Mouse (Mus musculus) lung, postnatal 0 days (tissue): ENCODE results near the gene Tmem150b. TPM values are rescaled to one million over a fixed set of nuclear protein-coding genes. Genes with fewer than 3 reads are reported as not detected.

Experiments
- ATAC-seq: fragments of 200-750 bp; cut with Nextera tagmentation; 2 replicates; pipeline ENCODE4 v1.8.0; 2017; ENCODE audit warnings: moderate library complexity
- DNase-seq: peaks from one replicate; pipeline ENCODE4 v3.0.0-alpha.2; 2016; ENCODE audit warnings: low spot score
- H3K27ac ChIP-seq: fragments of 300-500 bp; sonication (generic); 2 replicates; pipeline ENCODE4 v1.5.1; 2014; ENCODE audit warnings: antibody characterized with exemption, mild to moderate bottlenecking, low read length, mixed read lengths
- H3K27me3 ChIP-seq: fragments of 300-500 bp; sonication (generic); replicated peaks from 2 replicates; pipeline ENCODE4 v1.6.1; 2014; ENCODE audit warnings: low read length, mixed read lengths; ENCODE audit not compliant: insufficient read depth
- H3K36me3 ChIP-seq: fragments of 300-500 bp; sonication (generic); 2 replicates; pipeline ENCODE4 v1.6.1; 2014; ENCODE audit warnings: low read length, mixed read lengths; ENCODE audit not compliant: insufficient read depth
- H3K4me1 ChIP-seq: fragments of 300-500 bp; sonication (generic); 2 replicates; pipeline ENCODE4 v1.6.1; 2014; ENCODE audit warnings: antibody characterized with exemption, low read depth, low read length, mixed read lengths; ENCODE audit not compliant: insufficient read depth
- H3K4me2 ChIP-seq: fragments of 300-500 bp; sonication (generic); replicated peaks from 2 replicates; pipeline ENCODE4 v1.6.1; 2014; ENCODE audit warnings: low read depth, mild to moderate bottlenecking, low read length, moderate library complexity, mixed read lengths
- H3K4me3 ChIP-seq: fragments of 300-500 bp; sonication (generic); 2 replicates; pipeline ENCODE4 v1.5.1; 2014; ENCODE audit warnings: low read depth, low read length
- H3K9ac ChIP-seq: fragments of 300-500 bp; sonication (generic); replicated peaks from 2 replicates; pipeline ENCODE4 v1.6.1; 2014; ENCODE audit warnings: low read depth, mild to moderate bottlenecking
- H3K9me3 ChIP-seq: fragments of 300-500 bp; sonication (generic); 2 replicates; pipeline ENCODE4 v1.6.1; 2016; ENCODE audit warnings: low read length, mixed read lengths
- CTCF ChIP-seq: IDR thresholded peaks from 2 replicates; pipeline ENCODE4 v1.5.1; 2016; ENCODE audit warnings: antibody characterized with exemption, mild to moderate bottlenecking
- EP300 ChIP-seq: IDR thresholded peaks from 2 replicates; pipeline ENCODE4 v1.6.1; 2016; ENCODE audit warnings: antibody characterized with exemption, mild to moderate bottlenecking, control low read depth
- WGBS: fragments of 180-500 bp; shearing (Covaris S2); extraction: QIAGEN DNeasy Blood & Tissue Kit; methylation state at CpG from one replicate; pipeline ENCODE4 v1.1.7; 2014; 5-methylcytosine and 5-hydroxymethylcytosine counted together
- polyA plus RNA-seq: library from polyadenylated mRNA; unstranded; fragments of >200 nt; fragmentation: Nextera tagmentation; extraction: Ambion mirVana; gene quantifications from 2 replicates; pipeline ENCODE4 v1.2.1, GENCODE M21; 2015

The Tmem150b gene
- polyA plus RNA-seq, 1 experiment from 2014 or later, result 0.35 TPM

DNA sequence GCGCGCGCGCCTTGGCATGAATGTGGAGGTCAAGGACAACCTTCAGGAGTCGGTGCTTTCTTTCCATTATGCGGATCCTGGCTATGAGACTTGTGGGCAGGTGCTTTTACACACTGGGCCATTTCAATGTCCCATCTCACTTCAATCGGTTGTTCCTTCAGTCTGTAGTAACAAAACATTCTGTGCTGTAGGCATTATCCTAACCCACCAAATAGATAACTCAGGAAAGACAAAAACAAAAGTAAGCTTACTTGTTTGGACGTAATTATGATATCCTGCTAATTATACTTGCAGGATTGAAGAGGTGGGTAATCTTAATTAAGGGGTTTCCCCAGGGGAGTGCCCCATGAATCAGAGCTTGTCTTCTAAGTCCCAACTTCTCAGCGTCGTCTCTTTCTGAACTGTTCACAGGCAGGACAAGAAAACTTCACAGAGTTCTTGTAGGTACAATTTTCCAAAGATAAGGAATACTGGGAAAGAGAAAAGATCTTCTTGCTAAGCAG, 14.0 kb upstream of the Tmem150b start:
- peak overlapping the region; percentile 31 for H3K4me3 ChIP-seq
- WGBS, result 48% methylated on average over 10 of the region's 10 CpGs
- no peaks in the 10 kb centered on the region for H3K9me3 ChIP-seq
- TF ChIP-seq EP300 (no peak), CTCF (no peak)
- no peak overlapping the region for H3K9ac ChIP-seq
- peaks cover 9% of the 10 kb centered on the region; the same call in 1 of the 2 replicates for H3K4me1 ChIP-seq
- H3K4me2 ChIP-seq, result peak overlapping the region; percentile 57
- no peaks in the 10 kb centered on the region for H3K27me3 ChIP-seq
- DNase-seq (no peak), ATAC-seq (no peak)
- H3K27ac ChIP-seq, result peak overlapping the region; percentile 20
- H3K36me3 ChIP-seq, result no peaks in the 10 kb centered on the region

DNA sequence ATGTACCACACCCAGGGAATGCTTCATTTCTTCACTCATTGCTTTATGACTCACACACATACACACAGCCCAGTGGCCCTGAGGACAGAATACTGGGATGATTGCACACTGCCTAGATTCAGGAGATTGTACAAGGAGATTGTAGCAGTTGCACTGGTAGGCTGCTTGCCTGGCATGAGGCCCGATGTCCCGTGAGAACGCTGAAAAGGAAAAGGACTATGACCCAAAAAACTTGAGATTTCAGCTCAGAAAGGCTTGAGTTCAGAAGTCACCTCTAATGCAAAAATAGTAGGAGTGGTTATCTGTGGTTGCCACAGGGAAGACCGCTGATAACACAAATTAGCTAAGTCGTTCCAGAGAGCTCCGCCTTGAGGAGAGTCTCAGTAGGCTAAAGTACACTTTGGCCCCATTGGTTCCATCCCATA, 7.9 kb upstream of the Tmem150b start:
- 45% methylated on average over 6 of the region's 6 CpGs for WGBS
- no peaks in the 10 kb centered on the region for H3K27me3 ChIP-seq
- no peak for ATAC-seq

GRCm38 (mm10) chr7:4731090-4731489, 6.0 kb upstream of the Tmem150b start:
- H3K27me3 ChIP-seq, result no peaks in the 10 kb centered on the region
- ATAC-seq, result no peak
- H3K9ac ChIP-seq, result no peak overlapping the region
- H3K27ac ChIP-seq, result no peak overlapping the region
- H3K4me2 ChIP-seq, result no peak overlapping the region
- H3K4me3 ChIP-seq, result no peak overlapping the region
- no peak for TF ChIP-seq CTCF
- no peak for TF ChIP-seq EP300
- DNase-seq, result no peak
- no peaks in the 10 kb centered on the region for H3K4me1 ChIP-seq
- WGBS, result 69% methylated on average over 5 of the region's 5 CpGs
- H3K36me3 ChIP-seq, result no peaks in the 10 kb centered on the region
- H3K9me3 ChIP-seq, result no peaks in the 10 kb centered on the region

More for the DNA sequence above, 7.9 kb upstream of the Tmem150b start:
- Histone ChIP-seq H3K36me3 (no peaks in the 10 kb centered on the region), H3K9me3 (no peaks in the 10 kb centered on the region), H3K4me2 (no peak overlapping the region), H3K4me1 (no peaks in the 10 kb centered on the region), H3K27ac (no peak overlapping the region), H3K9ac (no peak overlapping the region), H3K4me3 (no peak overlapping the region)
- no peak for TF ChIP-seq CTCF
- TF ChIP-seq EP300, result no peak
- DNase-seq, result no peak

DNA sequence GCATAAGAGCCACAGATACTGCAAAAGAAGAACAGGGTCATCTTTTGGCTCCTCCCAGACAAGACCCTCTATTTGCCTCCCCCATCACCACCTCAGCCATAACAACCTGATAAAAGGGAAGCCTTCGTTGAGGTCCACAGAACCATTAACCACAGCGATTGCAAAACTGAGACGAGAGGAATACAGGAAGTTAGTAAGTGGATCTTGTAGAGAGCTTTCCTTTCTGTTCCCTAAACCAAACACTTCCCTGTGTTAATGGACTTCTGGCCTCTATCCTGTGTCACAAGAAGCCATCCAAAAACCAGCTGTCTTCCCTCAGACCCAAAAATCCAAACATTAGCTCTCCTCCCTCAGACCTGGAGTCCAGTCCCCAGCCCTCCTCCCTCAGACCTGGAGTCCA, 690 bp downstream of the Tmem150b start:
- Histone ChIP-seq H3K27me3 (no peaks in the 10 kb centered on the region), H3K4me1 (no peaks in the 10 kb centered on the region; the same call in 1 of the 2 replicates), H3K4me2 (no peak overlapping the region), H3K4me3 (no peak overlapping the region), H3K9ac (no peak overlapping the region), H3K27ac (no peak overlapping the region), H3K9me3 (no peaks in the 10 kb centered on the region), H3K36me3 (no peaks in the 10 kb centered on the region)
- TF ChIP-seq EP300, result no peak
- TF ChIP-seq CTCF, result no peak
- ATAC-seq (peak; percentile 30; the same call in 1 of the 2 replicates), DNase-seq (peak; percentile 56)
- WGBS, result 8% methylated on average over 3 of the region's 3 CpGs

DNA sequence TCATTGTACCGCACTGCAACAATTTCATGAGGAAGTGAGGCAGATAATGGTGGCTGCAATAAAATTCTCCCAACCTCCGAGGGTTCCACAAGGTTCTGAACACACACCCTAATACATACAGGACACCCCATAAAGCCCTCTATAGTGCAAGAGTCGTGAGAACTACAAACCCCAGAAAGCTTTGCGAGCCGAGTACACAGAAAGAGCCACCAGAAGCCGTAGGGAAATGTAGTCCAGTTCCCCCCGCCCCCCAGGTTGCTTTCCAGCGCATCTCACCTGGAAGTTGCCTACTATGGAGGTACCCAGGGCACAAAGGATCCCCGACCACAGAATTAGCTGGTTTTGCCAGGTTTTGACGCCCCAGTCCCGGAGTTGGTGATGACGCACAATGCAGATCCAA, 1.5 kb downstream of the Tmem150b start:
- WGBS, result 40% methylated on average over 12 of the region's 12 CpGs
- Histone ChIP-seq H3K9me3 (no peaks in the 10 kb centered on the region), H3K4me1 (no peaks in the 10 kb centered on the region; the same call in 1 of the 2 replicates), H3K27ac (no peak overlapping the region), H3K27me3 (no peaks in the 10 kb centered on the region), H3K4me2 (peak overlapping the region; percentile 42), H3K9ac (0 out of 2 replicates have a peak overlapping the region, but pooled peaks have one; percentile 16), H3K36me3 (no peaks in the 10 kb centered on the region), H3K4me3 (peak overlapping the region; percentile 31; the same call in 1 of the 2 replicates)
- TF ChIP-seq CTCF (no peak), EP300 (no peak)
- ATAC-seq (no peak), DNase-seq (no peak)

- H3K27ac ChIP-seq, result no peak overlapping the region
- DNase-seq (no peak), ATAC-seq (no peak)
- H3K9ac ChIP-seq, result no peak overlapping the region
- H3K4me3 ChIP-seq, result no peak overlapping the region
- WGBS, result 86% methylated on average over 3 of the region's 3 CpGs
- no peaks in the 10 kb centered on the region for H3K36me3 ChIP-seq
- TF ChIP-seq CTCF (no peak), EP300 (no peak)
- H3K4me2 ChIP-seq, result no peak overlapping the region
- H3K4me1 ChIP-seq, result no peaks in the 10 kb centered on the region; the same call in 1 of the 2 replicates
- no peaks in the 10 kb centered on the region for H3K27me3 ChIP-seq
- H3K9me3 ChIP-seq, result no peaks in the 10 kb centered on the region
Observed at GRCm38 (mm10) chr7:4719276-4719675, 5.8 kb downstream of the Tmem150b start.

DNA sequence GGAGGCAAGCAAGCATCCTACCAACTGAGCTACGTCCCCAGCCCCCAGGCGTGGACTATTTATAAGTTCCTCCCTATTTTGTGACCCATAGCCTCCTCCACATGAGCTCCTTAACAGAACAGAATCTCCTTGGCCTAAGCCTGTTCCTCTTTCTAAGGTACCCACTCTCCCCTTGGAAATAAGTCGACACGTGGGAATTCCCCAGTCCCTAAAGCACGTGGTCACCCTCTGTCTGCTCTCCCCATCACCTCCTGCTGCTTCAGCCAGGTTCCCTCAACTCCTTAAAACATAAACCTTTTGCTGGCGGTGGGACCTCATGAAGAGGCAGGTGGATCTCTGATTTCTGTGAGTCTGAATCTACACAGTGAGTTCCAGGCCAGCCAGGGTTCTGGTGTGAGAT, 8.1 kb downstream of the Tmem150b start:
- Histone ChIP-seq H3K36me3 (no peaks in the 10 kb centered on the region), H3K4me3 (no peak overlapping the region), H3K27ac (no peak overlapping the region), H3K9ac (no peak overlapping the region), H3K27me3 (no peaks in the 10 kb centered on the region), H3K4me2 (no peak overlapping the region), H3K4me1 (no peaks in the 10 kb centered on the region), H3K9me3 (no peaks in the 10 kb centered on the region)
- TF ChIP-seq CTCF (no peak), EP300 (no peak)
- no peak for ATAC-seq
- 67% methylated on average over 6 of the region's 6 CpGs for WGBS
- DNase-seq, result no peak
